Comparison of ENCODE assay signal across 50 mouse cellular contexts in genomic region chr19:59236046-59236445, GRCm38 (mm10). TPM values are rescaled to one million over a fixed set of nuclear protein-coding genes. Genes with fewer than 3 reads are reported as not detected.
"Had no signal": no experiment of that assay in that cellular context is flagged by ENCODE, and none has a peak within 500 bp of the region (broad histone marks: within the 10 kb centered on the region; RNA-seq: fewer than 3 reads in every experiment).

No protein-coding gene starts in this region.

- H3K9ac ChIP-seq: heart, embryonic 12.5 days; heart, embryonic 13.5 days; heart, embryonic 15.5 days; hindbrain, embryonic 12.5 days; hindbrain, embryonic 13.5 days; hindbrain, embryonic 14.5 days; hindbrain, embryonic 15.5 days; intestine, embryonic 15.5 days; kidney, embryonic 15.5 days had no signal

- H3K36me3 ChIP-seq: heart, embryonic 10.5 days; heart, embryonic 12.5 days; heart, embryonic 13.5 days; heart, embryonic 15.5 days; hindbrain, embryonic 10.5 days; hindbrain, embryonic 12.5 days; hindbrain, embryonic 13.5 days; hindbrain, embryonic 15.5 days; intestine, embryonic 15.5 days; kidney, embryonic 15.5 days had no signal

- H3K4me1 ChIP-seq: heart, embryonic 10.5 days; heart, embryonic 12.5 days; heart, embryonic 13.5 days; heart, embryonic 15.5 days; hindbrain, embryonic 12.5 days; hindbrain, embryonic 13.5 days; hindbrain, embryonic 15.5 days; intestine, embryonic 15.5 days had no signal

- H3K4me2 ChIP-seq: heart, embryonic 11.5 days; heart, embryonic 12.5 days; heart, embryonic 13.5 days; heart, embryonic 15.5 days; hindbrain, embryonic 12.5 days; hindbrain, embryonic 13.5 days; hindbrain, embryonic 14.5 days; hindbrain, embryonic 15.5 days; intestine, embryonic 15.5 days; kidney, embryonic 15.5 days had no signal

- H3K27ac ChIP-seq: heart, embryonic 10.5 days; heart, embryonic 13.5 days; heart, embryonic 15.5 days; hindbrain, embryonic 10.5 days; hindbrain, embryonic 12.5 days; hindbrain, embryonic 13.5 days; hindbrain, embryonic 14.5 days; hindbrain, embryonic 15.5 days; hindbrain, postnatal 0 days; intestine, embryonic 15.5 days; kidney, embryonic 15.5 days; kidney, postnatal 0 days; layer of hippocampus, adult 2 months had no signal

- H3K27me3 ChIP-seq: hindbrain, embryonic 15.5 days; intestine, embryonic 15.5 days had no signal

- DNase-seq: heart, postnatal 10 days; heart, postnatal 14 days; heart, postnatal 36 days; kidney, adult 11 months; kidney, adult 18-20 months; kidney, adult 2 months; kidney, adult 8-10 months; kidney, adult 9 months; kidney, postnatal 10 days; kidney, postnatal 14 days; kidney, postnatal 25 days; kidney, postnatal 36 days; kidney, postnatal 4 days; layer of hippocampus, adult 9-11 months; layer of hippocampus, postnatal 36 days had no signal

- H3K4me3 ChIP-seq: heart, embryonic 10.5 days; heart, embryonic 12.5 days; heart, embryonic 13.5 days; heart, embryonic 15.5 days; hindbrain, embryonic 10.5 days; hindbrain, embryonic 12.5 days; hindbrain, embryonic 13.5 days; hindbrain, embryonic 15.5 days; intestine, embryonic 15.5 days; kidney, embryonic 15.5 days; layer of hippocampus, adult 2 months had no signal

- ATAC-seq: hindbrain, embryonic 16.5 days; hindbrain, postnatal 0 days; inflammation-experienced regulatory T-cells, adult 6 months; intestine, embryonic 15.5 days; intestine, embryonic 16.5 days; intestine, postnatal 0 days had no signal

- H3K9me3 ChIP-seq: heart, embryonic 10.5 days; heart, embryonic 15.5 days; hindbrain, embryonic 12.5 days; hindbrain, embryonic 13.5 days; hindbrain, embryonic 15.5 days; intestine, embryonic 15.5 days; kidney, embryonic 15.5 days had no signal

RNA-seq across cellular contexts. Expression of gene Kcnk18, which starts 17.0 kb away (rescaled TPM):
- total RNA-seq: heart, postnatal 10 days; heart, postnatal 14 days; heart, postnatal 25 days; heart, postnatal 36 days; hematopoietic stem cell, adult 5-6 weeks; hindbrain, postnatal 0 days; layer of hippocampus, adult 18-20 months; layer of hippocampus, adult 2 months; layer of hippocampus, adult 8-10 months; layer of hippocampus, postnatal 10 days; layer of hippocampus, postnatal 14 days; layer of hippocampus, postnatal 25 days; layer of hippocampus, postnatal 36 days; left cerebral cortex, adult 18-20 months had no signal
- polyA plus RNA-seq: heart, embryonic 10.5 days; heart, embryonic 11.5 days; heart, embryonic 12.5 days; heart, embryonic 13.5 days; heart, embryonic 14.5 days; heart, embryonic 15.5 days; heart, embryonic 16.5 days; heart, postnatal 0 days; hindbrain, embryonic 10.5 days; hindbrain, embryonic 11.5 days; hindbrain, embryonic 12.5 days; hindbrain, embryonic 13.5 days; hindbrain, embryonic 14.5 days; hindbrain, postnatal 0 days; inflammation-experienced regulatory T-cells, adult 6 months; intestine, embryonic 14.5 days; intestine, embryonic 15.5 days; intestine, embryonic 16.5 days; intestine, postnatal 0 days; kidney, adult 2 months; kidney, embryonic 14.5 days; kidney, embryonic 15.5 days; kidney, embryonic 16.5 days; kidney, postnatal 0 days; large intestine, adult 2 months had no signal
